Mouse (Mus musculus) stomach, embryonic 14.5 days (tissue): Measurements from ENCODE around the gene Ric1. TPM values are rescaled to one million over a fixed set of nuclear protein-coding genes. Genes with fewer than 3 reads are reported as not detected.
"Not testable (repeated sequence)": the region's sequence is repeated elsewhere in the genome, so short reads cannot be mapped to it uniquely, and the experiment has no call there.

Experiments
- ATAC-seq: fragments of 200-750 bp; cut with Nextera tagmentation; 2 replicates; pipeline ENCODE4 v1.8.0; 2017; ENCODE audit warnings: low read depth, moderate TSS enrichment; ENCODE audit not compliant: insufficient number of reproducible peaks, insufficient read depth, low FRiP score
- H3K27ac ChIP-seq: fragments of 300-500 bp; sonication (generic); 2 replicates; pipeline ENCODE4 v1.5.1; 2014; ENCODE audit warnings: mild to moderate bottlenecking, low read length, moderate library complexity, mixed read lengths
- H3K27me3 ChIP-seq: fragments of 300-500 bp; sonication (generic); 2 replicates; pipeline ENCODE4 v1.6.1; 2014; ENCODE audit warnings: low read length, control low read depth, mixed read lengths; ENCODE audit not compliant: control insufficient read depth, insufficient read depth
- H3K36me3 ChIP-seq: fragments of 300-500 bp; sonication (generic); 2 replicates; pipeline ENCODE4 v1.6.1; 2014; ENCODE audit warnings: mild to moderate bottlenecking, control low read depth, low read length, moderate library complexity, mixed read lengths; ENCODE audit not compliant: control insufficient read depth, insufficient read depth
- H3K4me1 ChIP-seq: fragments of 300-500 bp; sonication (generic); 2 replicates; pipeline ENCODE4 v1.6.1; 2014; ENCODE audit warnings: low read length, control low read depth, mixed read lengths; ENCODE audit not compliant: control insufficient read depth, insufficient read depth
- H3K4me2 ChIP-seq: fragments of 300-500 bp; sonication (generic); replicated peaks from 2 replicates; pipeline ENCODE4 v1.6.1; 2014; ENCODE audit warnings: low read depth, low read length, control low read depth
- H3K4me3 ChIP-seq: fragments of 300-500 bp; sonication (generic); 2 replicates; pipeline ENCODE4 v1.5.1; 2014; ENCODE audit warnings: low read depth, low read length, control low read depth
- H3K9ac ChIP-seq: fragments of 300-500 bp; sonication (generic); replicated peaks from 2 replicates; pipeline ENCODE4 v1.6.1; 2014; ENCODE audit warnings: low read depth, mild to moderate bottlenecking, control low read depth, low read length, moderate library complexity, mixed read lengths
- H3K9me3 ChIP-seq: fragments of 300-500 bp; sonication (generic); 2 replicates; pipeline ENCODE4 v1.6.1; 2016; ENCODE audit warnings: low read depth, low read length, control low read depth; ENCODE audit not compliant: control insufficient read depth
- WGBS: fragments of 180-500 bp; shearing (Covaris S2); extraction: QIAGEN DNeasy Blood & Tissue Kit; methylation state at CpG from one replicate; pipeline ENCODE4 v1.1.7; 2014; 5-methylcytosine and 5-hydroxymethylcytosine counted together
- polyA plus RNA-seq: library from polyadenylated mRNA; unstranded; fragments of >200 nt; fragmentation: Nextera tagmentation; extraction: Ambion mirVana; gene quantifications from 2 replicates; pipeline ENCODE4 v1.2.1, GENCODE M21; 2014

Gene Ric1
- polyA plus RNA-seq, 1 experiment from 2014 or later: 20.8 TPM

GRCm38 (mm10) chr19:29551128-29551527 is 29.0 kb downstream of the Ric1 start:
- Histone ChIP-seq H3K4me2 (no peak overlapping the region), H3K4me3 (no peak overlapping the region), H3K4me1 (no peaks in the 10 kb centered on the region), H3K27ac (no peak overlapping the region), H3K9ac (no peak overlapping the region), H3K9me3 (no peaks in the 10 kb centered on the region), H3K36me3 (no peaks in the 10 kb centered on the region), H3K27me3 (no peaks in the 10 kb centered on the region)
- ATAC-seq: no peak
- WGBS: 92% methylated on average over 1 of the region's 1 CpGs

- H3K9ac ChIP-seq, H3K4me2 ChIP-seq, H3K4me3 ChIP-seq, H3K27me3 ChIP-seq, H3K27ac ChIP-seq, H3K36me3 ChIP-seq, ATAC-seq, H3K4me1 ChIP-seq, H3K9me3 ChIP-seq: not testable (repeated sequence)
- 95% methylated on average over 1 of the region's 1 CpGs for WGBS
Observed at GRCm38 (mm10) chr19:29551980-29552379, 29.9 kb downstream of the Ric1 start.

GRCm38 (mm10) chr19:29557171-29557845 is 35.2 kb downstream of the Ric1 start:
- ATAC-seq, H3K9me3 ChIP-seq, H3K9ac ChIP-seq, H3K27ac ChIP-seq, H3K4me3 ChIP-seq, H3K4me1 ChIP-seq, H3K4me2 ChIP-seq, H3K36me3 ChIP-seq, H3K27me3 ChIP-seq: not testable (repeated sequence)
- 94% methylated on average over 7 of the region's 7 CpGs for WGBS

- H3K9me3 ChIP-seq: no peaks in the 10 kb centered on the region
- H3K27me3 ChIP-seq: no peaks in the 10 kb centered on the region
- no peak overlapping the region for H3K4me2 ChIP-seq
- no peaks in the 10 kb centered on the region; the same call in 1 of the 2 replicates for H3K36me3 ChIP-seq
- H3K4me3 ChIP-seq: no peak overlapping the region
- H3K4me1 ChIP-seq: no peaks in the 10 kb centered on the region
- no peak overlapping the region for H3K9ac ChIP-seq
- H3K27ac ChIP-seq: no peak overlapping the region
- no peak for ATAC-seq
- 75% methylated on average over 4 of the region's 4 CpGs for WGBS
Observed at GRCm38 (mm10) chr19:29562166-29562565, 40.1 kb downstream of the Ric1 start.

GRCm38 (mm10) chr19:29562603-29563002 is 40.5 kb downstream of the Ric1 start:
- WGBS: 47% methylated on average over 3 of the region's 3 CpGs
- Histone ChIP-seq H3K9me3 (no peaks in the 10 kb centered on the region), H3K9ac (no peak overlapping the region), H3K4me3 (no peak overlapping the region), H3K4me2 (no peak overlapping the region), H3K27ac (no peak overlapping the region), H3K4me1 (no peaks in the 10 kb centered on the region), H3K27me3 (no peaks in the 10 kb centered on the region), H3K36me3 (no peaks in the 10 kb centered on the region; the same call in 1 of the 2 replicates)
- ATAC-seq: no peak

- H3K9me3 ChIP-seq: no peaks in the 10 kb centered on the region
- no peaks in the 10 kb centered on the region; the same call in 1 of the 2 replicates for H3K36me3 ChIP-seq
- H3K4me3 ChIP-seq: no peak overlapping the region
- no peak overlapping the region for H3K4me2 ChIP-seq
- WGBS: 65% methylated on average over 7 of the region's 7 CpGs
- H3K27me3 ChIP-seq: no peaks in the 10 kb centered on the region
- no peak overlapping the region for H3K9ac ChIP-seq
- no peaks in the 10 kb centered on the region for H3K4me1 ChIP-seq
- ATAC-seq: peak; percentile 65; the same call in 1 of the 2 replicates
- H3K27ac ChIP-seq: no peak overlapping the region
Observed at GRCm38 (mm10) chr19:29563258-29563779, 41.2 kb downstream of the Ric1 start.

- ATAC-seq: no peak
- no peak overlapping the region for H3K4me2 ChIP-seq
- WGBS: 84% methylated on average over 1 of the region's 1 CpGs
- H3K9me3 ChIP-seq: no peaks in the 10 kb centered on the region
- no peak overlapping the region for H3K9ac ChIP-seq
- no peak overlapping the region for H3K27ac ChIP-seq
- H3K4me3 ChIP-seq: no peak overlapping the region
- peaks cover 10% of the 10 kb centered on the region; the same call in 1 of the 2 replicates for H3K36me3 ChIP-seq
- no peaks in the 10 kb centered on the region for H3K27me3 ChIP-seq
- no peaks in the 10 kb centered on the region for H3K4me1 ChIP-seq
Observed at GRCm38 (mm10) chr19:29566512-29566911, 44.4 kb downstream of the Ric1 start.

- H3K27me3 ChIP-seq: no peaks in the 10 kb centered on the region
- ATAC-seq: no peak
- WGBS: 93% methylated on average over 2 of the region's 2 CpGs
- no peaks in the 10 kb centered on the region for H3K9me3 ChIP-seq
- no peak overlapping the region for H3K4me2 ChIP-seq
- H3K9ac ChIP-seq: no peak overlapping the region
- H3K36me3 ChIP-seq: peaks cover 28% of the 10 kb centered on the region
- H3K4me1 ChIP-seq: no peaks in the 10 kb centered on the region
- no peak overlapping the region for H3K4me3 ChIP-seq
- no peak overlapping the region for H3K27ac ChIP-seq
Observed at GRCm38 (mm10) chr19:29582439-29582838, 60.4 kb downstream of the Ric1 start.

GRCm38 (mm10) chr19:29583734-29584133 is 61.7 kb downstream of the Ric1 start:
- ATAC-seq: no peak
- 73% methylated on average over 6 of the region's 6 CpGs for WGBS
- Histone ChIP-seq H3K4me1 (no peaks in the 10 kb centered on the region), H3K36me3 (peaks cover 30% of the 10 kb centered on the region), H3K27ac (no peak overlapping the region), H3K4me3 (no peak overlapping the region), H3K27me3 (no peaks in the 10 kb centered on the region), H3K9me3 (no peaks in the 10 kb centered on the region), H3K4me2 (no peak overlapping the region), H3K9ac (no peak overlapping the region)
